Mouse (Mus musculus) CH12F3 (cell line): ENCODE measurements around the gene Aox2.

ENCODE experiments used
- in situ Hi-C: fragments of 300-500 bp; cut with MboI; formaldehyde crosslinking; loops from 2 replicates; pipeline ENCODE4 v1.14.3; 2020; ENCODE audit warnings: low sequenced_read_pairs

The Aox2 gene

GRCm38 (mm10) chr1:58281625-58281988 lies 3.5 kb downstream of the Aox2 start:
- in situ Hi-C loops = loop anchor here (25.0 kb wide), 1 partner anchor 869 kb away; the partner anchor contains the start of genes Maip1 and Tyw5

- in situ Hi-C loops = loop anchor here (25.0 kb wide), 1 partner anchor 872 kb away; the partner anchor contains the start of genes Maip1 and Tyw5
Observed at GRCm38 (mm10) chr1:58284505-58284904, 6.4 kb downstream of the Aox2 start.

GRCm38 (mm10) chr1:58288091-58288490 lies 10.0 kb downstream of the Aox2 start:
- in situ Hi-C loops = loop anchor here (25.0 kb wide), 1 partner anchor 876 kb away; the partner anchor contains the start of genes Maip1 and Tyw5

GRCm38 (mm10) chr1:58289863-58290469 lies 11.8 kb downstream of the Aox2 start:
- in situ Hi-C loops = loop anchor here (25.0 kb wide), 1 partner anchor 878 kb away; the partner anchor contains the start of genes Maip1 and Tyw5

- in situ Hi-C loops = loop anchor here (25.0 kb wide), 1 partner anchor 879 kb away; the partner anchor contains the start of genes Maip1 and Tyw5
Observed at GRCm38 (mm10) chr1:58291394-58292300, 13.5 kb downstream of the Aox2 start.

GRCm38 (mm10) chr1:58294730-58295129 lies 16.6 kb downstream of the Aox2 start:
- in situ Hi-C loops = loop anchor here (25.0 kb wide), 1 partner anchor 882 kb away; the partner anchor contains the start of genes Maip1 and Tyw5

DNA sequence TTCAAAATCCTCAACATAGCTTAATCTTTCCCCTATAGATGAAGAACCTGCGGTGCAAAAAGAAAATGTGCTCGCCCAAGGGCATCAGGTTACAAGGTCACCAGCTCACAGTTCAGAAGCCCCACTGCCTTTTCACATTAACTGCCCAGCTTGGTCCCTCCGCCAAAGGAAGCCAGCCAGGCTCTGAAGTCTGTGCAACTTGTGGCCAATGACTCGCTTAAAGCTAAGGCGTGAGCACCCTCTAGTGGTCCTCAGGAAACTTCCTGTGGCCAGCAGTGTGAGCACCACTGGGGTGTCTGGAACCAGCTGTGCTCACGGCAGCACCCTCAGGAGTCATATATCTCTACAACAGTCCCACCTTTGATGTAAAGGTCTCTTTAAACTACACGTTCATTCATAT lies 18.2 kb downstream of the Aox2 start:
- in situ Hi-C loops = loop anchor here (25.0 kb wide), 1 partner anchor 884 kb away; the partner anchor contains the start of genes Maip1 and Tyw5

- in situ Hi-C loops = loop anchor here (25.0 kb wide), 1 partner anchor 885 kb away; the partner anchor contains the start of genes Maip1 and Tyw5
Observed at GRCm38 (mm10) chr1:58296821-58297220, 18.7 kb downstream of the Aox2 start.

DNA sequence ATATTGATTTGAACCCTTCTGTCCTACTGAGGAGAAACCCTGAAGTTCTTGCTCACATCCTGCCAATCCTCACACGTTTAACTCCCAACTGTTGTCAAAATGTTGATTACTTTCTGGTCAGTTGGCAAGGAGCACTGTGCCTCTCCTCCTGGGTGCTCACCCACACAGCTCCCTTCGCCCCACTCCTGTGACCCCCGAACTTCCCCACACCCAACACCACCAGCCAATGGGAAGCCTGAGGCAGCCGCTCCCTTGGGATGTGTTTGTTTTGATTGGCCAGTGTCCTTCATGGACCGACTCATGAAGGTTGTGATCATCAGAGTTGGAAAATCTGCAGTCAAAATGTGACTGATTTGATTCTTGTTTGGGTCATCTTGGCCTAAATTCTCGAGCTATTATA lies 20.2 kb downstream of the Aox2 start:
- in situ Hi-C loops = loop anchor here (25.0 kb wide), 1 partner anchor 886 kb away; the partner anchor contains the start of genes Maip1 and Tyw5

- in situ Hi-C loops = no loop called here
Observed at GRCm38 (mm10) chr1:58301073-58301472, 22.9 kb downstream of the Aox2 start.

DNA sequence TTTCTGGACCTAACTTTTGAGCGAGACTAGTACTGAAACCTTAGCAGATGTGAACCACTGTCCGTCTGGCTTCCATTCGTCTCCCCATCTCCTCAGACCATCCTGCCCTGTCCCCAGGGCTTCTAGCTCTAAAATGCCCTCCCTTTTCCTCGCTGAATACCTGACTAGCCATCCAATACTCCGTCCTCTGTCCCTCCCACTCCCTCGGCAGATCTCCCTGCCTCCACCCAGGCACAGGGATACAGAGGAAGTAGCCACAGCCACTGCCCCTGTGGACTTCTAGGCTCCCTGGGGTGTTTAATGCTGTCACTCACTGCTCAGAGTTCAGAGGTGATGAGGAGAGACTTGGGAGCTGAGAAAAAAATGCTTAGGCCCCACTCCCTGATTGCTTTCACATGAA lies 23.9 kb downstream of the Aox2 start:
- in situ Hi-C loops = no loop called here

- in situ Hi-C loops = no loop called here
Observed at GRCm38 (mm10) chr1:58303009-58303408, 24.9 kb downstream of the Aox2 start.

DNA sequence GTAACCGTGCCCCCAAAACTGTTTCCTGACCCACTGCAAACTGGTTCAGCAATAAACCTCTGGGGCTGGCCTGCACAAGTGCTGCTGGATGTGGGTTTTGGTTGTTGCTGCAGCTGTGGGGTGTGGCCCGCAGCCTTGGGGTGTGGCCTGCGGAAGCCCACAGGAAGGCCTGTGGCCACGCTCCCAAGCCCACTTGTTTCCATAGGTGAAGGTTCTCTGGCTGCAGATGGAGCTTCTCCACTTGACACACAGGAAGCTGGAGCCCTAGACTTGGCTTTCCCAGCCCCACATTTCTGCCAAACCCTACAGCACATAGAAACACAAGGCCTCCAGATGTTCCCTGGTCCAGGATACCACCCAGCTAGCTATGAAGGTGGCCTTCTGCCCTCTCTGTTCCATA lies 25.6 kb downstream of the Aox2 start:
- in situ Hi-C loops = no loop called here

- in situ Hi-C loops = no loop called here
Observed at GRCm38 (mm10) chr1:58304296-58304695, 26.2 kb downstream of the Aox2 start.

GRCm38 (mm10) chr1:58307181-58307580 lies 29.1 kb downstream of the Aox2 start:
- in situ Hi-C loops = no loop called here

- in situ Hi-C loops = no loop called here
Observed at GRCm38 (mm10) chr1:58308594-58308993, 30.5 kb downstream of the Aox2 start.

GRCm38 (mm10) chr1:58309853-58310252 lies 31.7 kb downstream of the Aox2 start:
- in situ Hi-C loops = no loop called here

DNA sequence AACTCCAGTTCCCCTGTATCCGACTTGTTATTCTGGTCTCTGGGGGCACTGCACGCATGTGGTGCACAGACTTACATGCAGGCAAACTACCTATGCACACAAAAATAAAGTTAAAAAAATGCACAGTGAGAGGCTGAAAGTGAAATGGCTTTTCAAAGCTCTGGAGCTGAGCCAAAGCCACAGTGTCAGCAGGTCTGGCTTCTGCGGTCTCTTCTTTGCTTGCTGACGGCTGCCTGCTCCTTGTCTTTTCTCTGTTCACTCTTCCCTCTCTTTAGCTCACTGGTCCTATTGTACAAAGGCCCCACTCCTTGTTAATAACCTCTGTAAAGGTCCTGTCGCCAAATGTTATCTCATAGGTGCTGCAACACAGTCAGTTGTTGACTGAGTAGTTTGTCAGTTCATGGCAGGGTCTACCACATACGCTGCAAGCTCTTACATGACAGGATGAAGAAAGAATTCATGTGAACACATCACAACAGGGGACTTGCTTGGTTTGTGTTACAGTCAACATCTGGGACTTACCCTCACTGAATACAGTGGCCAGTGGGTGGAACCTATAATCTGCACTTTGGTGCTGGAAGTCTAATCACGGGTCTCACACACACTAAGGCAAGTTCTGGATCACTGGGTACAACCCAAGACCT lies 33.2 kb downstream of the Aox2 start:
- in situ Hi-C loops = no loop called here

- in situ Hi-C loops = no loop called here
Observed at GRCm38 (mm10) chr1:58313173-58313572, 35.0 kb downstream of the Aox2 start.

DNA sequence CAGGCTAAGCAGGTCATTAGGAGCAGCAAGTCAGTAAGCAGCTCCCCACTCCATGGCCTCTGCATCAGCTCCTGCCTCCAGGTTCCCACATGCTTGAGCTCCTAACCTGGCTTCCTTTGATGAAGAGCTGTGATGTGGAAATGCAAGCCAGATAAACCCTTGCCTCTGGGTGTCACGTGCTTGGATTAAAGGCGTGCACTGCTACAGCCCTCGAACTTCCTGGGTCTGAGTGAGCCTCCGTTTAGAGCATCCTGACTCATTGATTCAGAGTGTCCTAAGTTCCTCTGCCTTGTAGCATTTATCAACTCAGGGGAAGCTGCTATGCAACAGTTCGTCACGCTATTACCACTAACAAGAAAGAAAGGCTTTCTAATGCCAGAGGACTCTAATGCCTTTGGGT lies 37.4 kb downstream of the Aox2 start:
- in situ Hi-C loops = no loop called here

DNA sequence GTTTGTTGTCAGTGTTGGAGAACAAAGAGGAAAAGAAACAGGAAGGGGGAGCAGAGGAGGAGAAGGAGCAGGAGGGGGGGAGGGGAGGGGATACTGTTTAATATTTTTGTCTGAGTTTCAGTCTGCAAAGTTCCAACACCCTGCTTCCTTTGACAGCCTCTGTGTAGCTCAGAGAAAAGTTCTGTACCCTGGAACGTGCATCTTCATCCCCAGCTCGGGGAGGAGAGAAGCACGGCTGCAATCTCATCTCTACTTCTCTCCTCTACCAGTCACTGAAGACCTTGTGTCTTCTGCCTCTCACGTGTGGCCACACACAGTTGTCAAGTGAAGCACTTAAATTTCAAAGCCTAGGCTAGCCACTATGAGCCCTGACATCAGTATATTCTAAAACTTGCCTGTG lies 55.1 kb downstream of the Aox2 start:
- in situ Hi-C loops = no loop called here
